Mouse (Mus musculus) myocyte (in vitro differentiated cells): ENCODE measurements around the gene Galc. TPM values are rescaled to one million over a fixed set of nuclear protein-coding genes. Genes with fewer than 3 reads are reported as not detected.

Experiments used
- H3K27me3 ChIP-seq: one replicate; pipeline ENCODE4 v1.6.1; 2011; ENCODE audit not compliant: control insufficient read depth, insufficient read depth, insufficient read length
- H3K36me3 ChIP-seq: one replicate; pipeline ENCODE4 v1.6.1; 2011; ENCODE audit not compliant: control insufficient read depth, insufficient read depth
- H3K4me2 ChIP-seq: one replicate; pipeline ENCODE4 v1.6.1; 2011; ENCODE audit warnings: low read depth, control low read depth
- H3K4me3 ChIP-seq: one replicate; pipeline ENCODE4 v1.5.1; 2011; ENCODE audit warnings: mild to moderate bottlenecking, control low read depth, moderate library complexity
- H3K79me2 ChIP-seq: one replicate; pipeline ENCODE4 v1.6.1; 2011; ENCODE audit not compliant: control insufficient read depth, insufficient read depth
- H3ac ChIP-seq: one replicate; pipeline ENCODE4 v1.6.1; 2011; ENCODE audit not compliant: control insufficient read depth, insufficient read length
- CEBPB ChIP-seq: IDR thresholded peaks from 2 replicates; pipeline ENCODE4 v1.6.1; 2011; ENCODE audit warnings: mild to moderate bottlenecking, moderate library complexity; ENCODE audit not compliant: poor library complexity, insufficient read depth, severe bottlenecking
- E2F4 ChIP-seq: IDR thresholded peaks from one replicate; pipeline ENCODE4 v1.6.1; 2011; ENCODE audit warnings: mild to moderate bottlenecking, control low read depth, moderate library complexity; ENCODE audit not compliant: insufficient read depth
- MAX ChIP-seq: IDR thresholded peaks from one replicate; pipeline ENCODE4 v1.6.1; 2011; ENCODE audit warnings: low read depth, mild to moderate bottlenecking, control low read depth
- MYOD1 ChIP-seq, 3 experiments: IDR thresholded peaks; one replicate each; pipeline ENCODE4 v1.6.1; 2011; ENCODE audit warnings: control low read depth in 2 of 3, low read depth in 2 of 3, mild to moderate bottlenecking in 2 of 3, moderate library complexity in 1 of 3; ENCODE audit not compliant: insufficient read length in 2 of 3, control insufficient read depth in 1 of 3
- MYOG ChIP-seq, 3 experiments: IDR thresholded peaks; one replicate each; pipeline ENCODE4 v1.6.1; 2011; ENCODE audit warnings: control low read depth in 2 of 3, low read depth in 2 of 3, mild to moderate bottlenecking in 2 of 3; ENCODE audit not compliant: insufficient read length in 2 of 3, control insufficient read depth in 1 of 3, insufficient read depth in 1 of 3
- POLR2A ChIP-seq: IDR thresholded peaks from one replicate; pipeline ENCODE4 v1.6.1; 2011; ENCODE audit warnings: low read depth, mild to moderate bottlenecking, control low read depth, moderate library complexity; ENCODE audit not compliant: insufficient read length
- POLR2AphosphoS2 ChIP-seq: IDR thresholded peaks from one replicate; pipeline ENCODE4 v1.6.1; 2011; ENCODE audit warnings: low read depth, control low read depth; ENCODE audit not compliant: insufficient read length
- REST ChIP-seq: IDR thresholded peaks from one replicate; pipeline ENCODE4 v1.6.1; 2011; ENCODE audit warnings: mild to moderate bottlenecking, control low read depth, moderate library complexity; ENCODE audit not compliant: insufficient read depth, insufficient read length
- SRF ChIP-seq: IDR thresholded peaks from one replicate; pipeline ENCODE4 v1.6.1; 2011; ENCODE audit warnings: low read depth; ENCODE audit not compliant: control insufficient read depth, insufficient read length
- TCF12 ChIP-seq: IDR thresholded peaks from one replicate; pipeline ENCODE4 v1.6.1; 2011; ENCODE audit warnings: mild to moderate bottlenecking, control low read depth; ENCODE audit not compliant: poor library complexity, insufficient read depth, severe bottlenecking
- TCF3 ChIP-seq: IDR thresholded peaks from one replicate; pipeline ENCODE4 v1.6.1; 2011; ENCODE audit warnings: low read depth, control low read depth; ENCODE audit not compliant: insufficient read length
- USF1 ChIP-seq: IDR thresholded peaks from one replicate; pipeline ENCODE4 v1.6.1; 2011; ENCODE audit warnings: low read depth, mild to moderate bottlenecking, control low read depth, moderate library complexity
- polyA plus RNA-seq: library from polyadenylated mRNA; unstranded; fragments of >200 nt; fragmentation: generic; extraction: Trizol; gene quantifications from one replicate; pipeline ENCODE4 v1.2.1, GENCODE M21; 2012; ENCODE audit warnings: missing spikeins

The Galc gene
- polyA plus RNA-seq, 1 experiment: 6.6 TPM

DNA sequence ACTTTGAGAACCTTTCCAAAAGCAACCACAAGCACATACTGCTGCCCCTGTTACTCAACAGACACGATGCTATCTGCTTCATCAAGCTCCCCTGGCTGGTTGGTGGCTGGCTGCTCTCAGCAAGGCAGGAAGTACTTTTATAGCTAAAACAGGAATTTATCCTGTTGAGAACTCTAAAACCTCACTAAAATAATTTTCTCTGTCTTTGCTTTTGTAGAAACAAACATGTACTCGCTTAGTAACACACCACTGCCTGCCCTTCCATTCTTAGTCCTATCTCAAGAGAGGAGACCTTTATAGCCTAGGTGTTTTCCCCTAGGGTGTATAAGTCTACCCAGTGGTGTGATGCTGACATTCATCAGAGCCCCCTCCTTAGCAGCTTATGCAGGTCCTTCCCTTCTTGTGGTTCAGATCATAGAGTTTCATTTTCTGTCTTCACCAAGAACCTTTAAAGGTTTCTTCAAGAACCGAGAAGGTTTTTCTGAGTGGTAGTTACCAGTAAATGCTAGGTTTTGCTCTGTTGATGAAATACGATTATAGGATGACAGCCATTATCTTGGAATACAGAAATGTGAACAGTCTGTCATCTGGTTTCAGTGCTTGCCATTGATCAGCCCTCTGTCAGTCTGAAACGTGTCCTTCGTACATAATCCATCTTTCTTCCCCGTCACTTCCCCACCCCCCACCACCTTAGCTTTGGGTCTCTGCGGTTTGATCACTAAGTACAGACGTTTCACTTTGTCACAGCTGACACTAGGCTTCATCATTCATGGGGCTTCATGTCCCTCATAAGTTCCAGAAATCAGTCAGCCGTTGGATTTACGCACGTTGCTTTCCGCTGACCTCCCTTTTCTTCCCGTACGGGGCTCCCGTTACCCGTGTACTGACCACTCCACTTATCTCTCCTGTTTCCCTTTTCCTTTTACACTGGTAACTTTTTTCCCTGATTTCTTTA, 10.8 kb upstream of the Galc start:
- Histone ChIP-seq H3K27me3 (no peaks in the 10 kb centered on the region), H3K36me3 (no peaks in the 10 kb centered on the region), H3K4me3 (no peak overlapping the region), H3K79me2 (no peaks in the 10 kb centered on the region), H3K4me2 (no peak overlapping the region), H3ac (no peak overlapping the region)
- no peak for TF ChIP-seq REST

DNA sequence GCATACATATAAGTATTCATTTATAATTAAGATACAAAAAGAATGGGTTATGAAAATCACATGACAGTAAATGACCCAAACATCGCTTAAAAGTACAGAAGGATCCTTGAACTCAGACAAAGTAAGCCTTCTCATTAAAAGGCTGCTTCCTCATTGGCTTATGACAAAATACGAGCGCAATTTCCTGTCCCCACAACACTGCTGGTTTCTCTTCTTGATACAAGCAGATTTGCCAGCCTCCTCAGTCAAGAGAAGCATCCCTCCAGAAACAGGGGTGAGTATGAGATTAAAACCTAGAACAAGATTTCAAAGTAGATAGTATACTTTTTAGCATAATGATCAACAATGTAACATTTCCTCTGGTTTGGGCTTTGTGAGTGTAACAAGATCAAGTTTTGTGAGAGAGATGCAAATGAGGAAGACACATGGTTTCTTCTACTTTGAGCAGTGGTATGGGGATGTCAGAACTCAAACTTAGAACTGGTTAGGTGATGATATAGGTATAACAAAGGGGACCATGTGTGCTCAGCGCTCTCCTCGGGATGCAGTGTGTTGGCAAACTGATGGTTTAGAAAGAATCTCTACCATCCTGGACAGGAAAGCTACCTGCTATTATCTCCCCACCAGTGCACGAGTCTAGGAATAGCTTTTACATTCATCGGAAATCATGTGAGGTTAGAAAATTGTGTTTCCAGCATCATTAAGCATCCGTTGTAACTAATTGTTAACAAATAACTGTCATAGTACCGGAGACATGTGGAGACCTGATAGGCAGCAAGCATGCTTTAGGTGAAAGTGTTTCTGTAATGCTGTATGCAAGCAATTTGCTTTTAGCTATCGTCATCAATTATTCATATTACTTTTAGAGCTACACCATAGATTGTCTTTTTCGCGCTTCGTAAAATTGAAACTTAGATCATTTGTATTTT, 9.4 kb upstream of the Galc start, which contains the start of gene Gpr65:
Gene Gpr65 (plus strand): TSS at position 195 of the 929 bp plus-strand sequence.
- no peak within 1 kb of the TSS for H3K4me2 ChIP-seq
- no peaks in the 10 kb centered on the region for H3K36me3 ChIP-seq
- H3K27me3 ChIP-seq: no peaks in the 10 kb centered on the region
- H3K4me3 ChIP-seq: no peak within 1 kb of the TSS
- no peaks in the 10 kb centered on the region for H3K79me2 ChIP-seq
- H3ac ChIP-seq: no peak within 1 kb of the TSS
- no peak for TF ChIP-seq E2F4
- TF ChIP-seq MAX: no peak
- no peak for TF ChIP-seq TCF12
- TF ChIP-seq MYOD1 (IDR thresholded peaks at IDR 0.05; ENCODE audit: control insufficient read depth in 1 of 3, insufficient read length in 2 of 3, low read depth in 2 of 3): no peak
- TF ChIP-seq SRF: no peak
- TF ChIP-seq POLR2AphosphoS2: no peak
- TF ChIP-seq USF1: no peak
- no peak for TF ChIP-seq TCF3
- TF ChIP-seq MYOG (IDR thresholded peaks at IDR 0.05; ENCODE audit: control insufficient read depth in 1 of 3, insufficient read depth in 1 of 3, insufficient read length in 2 of 3, low read depth in 2 of 3): no peak
- no peak for TF ChIP-seq POLR2A
- no peak for TF ChIP-seq REST

DNA sequence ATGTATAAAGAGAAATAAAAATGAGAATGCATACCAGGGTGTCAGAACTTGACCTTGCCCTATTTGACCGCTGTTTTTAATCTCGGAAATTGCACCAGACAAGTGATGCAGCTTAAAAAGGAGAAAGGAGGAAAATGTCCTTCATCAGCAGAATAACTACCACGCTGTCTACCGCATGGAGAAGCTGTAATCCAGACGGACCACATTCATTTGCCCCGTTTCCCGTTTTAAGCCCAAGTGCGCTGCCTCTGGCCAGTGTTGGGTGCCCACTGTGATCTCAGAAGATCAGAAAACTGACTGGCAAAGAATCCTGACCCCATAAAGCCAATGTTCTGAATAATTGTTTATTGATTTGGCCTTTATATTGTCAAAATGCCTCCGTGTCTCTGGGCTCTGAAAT, 6.4 kb upstream of the Galc start:
- H3K36me3 ChIP-seq: no peaks in the 10 kb centered on the region
- H3K79me2 ChIP-seq: no peaks in the 10 kb centered on the region
- TF ChIP-seq USF1: no peak
- no peak for TF ChIP-seq TCF3
- no peak for TF ChIP-seq POLR2AphosphoS2
- no peak for TF ChIP-seq CEBPB
- no peak for TF ChIP-seq TCF12
- no peak for TF ChIP-seq E2F4
- no peak for TF ChIP-seq SRF
- TF ChIP-seq MAX: no peak
- TF ChIP-seq REST: no peak
- no peak for TF ChIP-seq MYOD1 (IDR thresholded peaks at IDR 0.05; ENCODE audit: control insufficient read depth in 1 of 3, insufficient read length in 2 of 3, low read depth in 2 of 3)
- no peak for TF ChIP-seq MYOG (IDR thresholded peaks at IDR 0.05; ENCODE audit: control insufficient read depth in 1 of 3, insufficient read depth in 1 of 3, insufficient read length in 2 of 3, low read depth in 2 of 3)
- TF ChIP-seq POLR2A: no peak
- H3K4me2 ChIP-seq: no peak overlapping the region
- H3ac ChIP-seq: no peak overlapping the region
- no peak overlapping the region for H3K4me3 ChIP-seq
- no peaks in the 10 kb centered on the region for H3K27me3 ChIP-seq

DNA sequence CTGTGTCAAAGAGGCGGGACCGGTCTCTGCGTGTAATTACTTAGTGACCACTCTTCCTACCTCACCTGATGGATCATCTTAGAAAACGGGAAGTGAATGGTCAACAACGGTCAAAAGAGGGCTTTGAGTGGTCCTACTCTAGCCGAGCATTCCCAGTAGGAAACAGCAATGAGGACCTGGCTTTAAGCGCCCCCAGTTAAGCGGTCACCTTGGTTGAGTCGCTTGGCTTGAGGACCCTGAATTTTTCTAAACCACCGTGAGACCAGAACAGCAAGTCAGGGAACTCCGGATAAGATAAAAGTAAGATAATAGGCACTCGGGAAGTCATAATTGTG, 226 bp upstream of the Galc start:
- Histone ChIP-seq H3ac (peak overlapping the region; percentile 85), H3K79me2 (no peaks in the 10 kb centered on the region), H3K36me3 (no peaks in the 10 kb centered on the region), H3K4me3 (peak overlapping the region; percentile 49), H3K27me3 (no peaks in the 10 kb centered on the region), H3K4me2 (peak overlapping the region; percentile 68)
- TF ChIP-seq MAX: no peak
- no peak for TF ChIP-seq SRF
- no peak for TF ChIP-seq USF1
- TF ChIP-seq MYOD1 (IDR thresholded peaks at IDR 0.05; ENCODE audit: control insufficient read depth in 1 of 3, insufficient read length in 2 of 3, low read depth in 2 of 3): no peak
- no peak for TF ChIP-seq CEBPB
- no peak for TF ChIP-seq TCF12
- TF ChIP-seq REST: no peak

DNA sequence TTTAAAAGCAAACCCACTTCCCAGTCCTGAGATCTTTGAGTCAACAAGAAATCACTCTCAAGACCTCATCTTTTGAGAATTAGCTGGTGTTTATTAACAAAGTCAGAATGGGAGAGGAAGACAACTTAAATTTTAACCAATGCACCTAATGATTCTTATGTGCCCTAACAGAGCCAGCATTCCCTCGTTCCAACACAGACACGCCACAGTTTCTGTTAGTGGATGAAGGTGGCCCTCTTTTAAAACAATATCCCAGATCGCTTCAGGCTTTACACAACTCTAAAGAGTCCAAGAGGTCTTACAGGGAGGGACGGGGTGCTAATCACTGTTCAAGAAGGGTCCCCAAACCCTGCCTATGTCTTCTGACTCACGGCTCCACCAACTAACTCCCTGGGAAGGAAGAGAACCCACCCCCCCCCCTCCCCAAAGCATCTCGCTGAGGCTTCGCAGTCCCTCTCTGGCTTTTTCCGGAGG, 851 bp downstream of the Galc start:
- Histone ChIP-seq H3K27me3 (no peaks in the 10 kb centered on the region), H3K36me3 (no peaks in the 10 kb centered on the region), H3ac (peak overlapping the region; percentile 85), H3K79me2 (no peaks in the 10 kb centered on the region), H3K4me3 (peak overlapping the region; percentile 49), H3K4me2 (peak overlapping the region; percentile 81)
- TF ChIP-seq TCF12 (no peak), USF1 (no peak), MYOD1 (IDR thresholded peaks at IDR 0.05; ENCODE audit: control insufficient read depth in 1 of 3, insufficient read length in 2 of 3, low read depth in 2 of 3) (no peak), POLR2A (no peak), MAX (no peak), CEBPB (no peak), REST (no peak), TCF3 (no peak)
